Mouse (Mus musculus) kidney, postnatal 0 days (tissue): ENCODE measurements around the gene Arhgap45. TPM values are rescaled to one million over a fixed set of nuclear protein-coding genes. Genes with fewer than 3 reads are reported as not detected.
A peak's percentile ranks its signal among the peaks of the same experiment; 100 is the strongest.

Source experiments
- ATAC-seq: fragments of 200-750 bp; cut with Nextera tagmentation; replicated peaks from 2 replicates; pipeline ENCODE4 v1.8.0; 2017; ENCODE audit warnings: low read depth, moderate number of reproducible peaks, moderate TSS enrichment, moderate library complexity; ENCODE audit not compliant: low FRiP score
- DNase-seq: peaks from one replicate; pipeline ENCODE4 v3.0.0-alpha.2; 2016; ENCODE audit warnings: low spot score
- H3K27ac ChIP-seq: fragments of 300-500 bp; sonication (generic); 2 replicates; pipeline ENCODE4 v1.5.1; 2014; ENCODE audit warnings: mild to moderate bottlenecking
- H3K27me3 ChIP-seq: fragments of 300-500 bp; sonication (generic); 2 replicates; pipeline ENCODE4 v1.6.1; 2014; ENCODE audit warnings: low read length, mixed read lengths; ENCODE audit not compliant: insufficient read depth
- H3K36me3 ChIP-seq: fragments of 300-500 bp; sonication (generic); 2 replicates; pipeline ENCODE4 v1.6.1; 2014; ENCODE audit warnings: low read length, mixed read lengths; ENCODE audit not compliant: insufficient read depth
- H3K4me1 ChIP-seq: fragments of 300-500 bp; sonication (generic); replicated peaks from 2 replicates; pipeline ENCODE4 v1.6.1; 2014; ENCODE audit warnings: antibody characterized with exemption, low read length, mixed read lengths; ENCODE audit not compliant: insufficient read depth
- H3K4me2 ChIP-seq: fragments of 300-500 bp; sonication (generic); 2 replicates; pipeline ENCODE4 v1.6.1; 2014; ENCODE audit warnings: mild to moderate bottlenecking, low read length, moderate library complexity, mixed read lengths
- H3K4me3 ChIP-seq: fragments of 300-500 bp; sonication (generic); replicated peaks from 2 replicates; pipeline ENCODE4 v1.5.1; 2014; ENCODE audit warnings: low read depth, low read length
- H3K9ac ChIP-seq: fragments of 300-500 bp; sonication (generic); 2 replicates; pipeline ENCODE4 v1.6.1; 2014; ENCODE audit warnings: low read depth, low read length
- H3K9me3 ChIP-seq: fragments of 300-500 bp; sonication (generic); replicated peaks from 2 replicates; pipeline ENCODE4 v1.6.1; 2016; ENCODE audit warnings: low read length, inconsistent platforms, mixed read lengths
- CTCF ChIP-seq: IDR thresholded peaks from 2 replicates; pipeline ENCODE4 v1.5.1; 2016; ENCODE audit warnings: antibody characterized with exemption, low read depth, mild to moderate bottlenecking, moderate library complexity
- WGBS: fragments of 180-500 bp; shearing (Covaris S2); extraction: QIAGEN DNeasy Blood & Tissue Kit; methylation state at CpG from one replicate; pipeline ENCODE4 v1.1.7; 2014; 5-methylcytosine and 5-hydroxymethylcytosine counted together
- polyA plus RNA-seq: library from polyadenylated mRNA; unstranded; fragments of >200 nt; fragmentation: Nextera tagmentation; extraction: Ambion mirVana; gene quantifications from 2 replicates; pipeline ENCODE4 v1.2.1, GENCODE M21; 2015

Arhgap45 gene
- polyA plus RNA-seq, 1 experiment from 2014 or later: 4.0 TPM

GRCm38 (mm10) chr10:80017771-80018170 lies 1.3 kb downstream of the Arhgap45 start:
- H3K27ac ChIP-seq: no peak overlapping the region
- H3K4me3 ChIP-seq: no peak overlapping the region
- TF ChIP-seq CTCF: no peak
- WGBS: 83% methylated on average over 14 of the region's 14 CpGs
- ATAC-seq: no peak
- no peaks in the 10 kb centered on the region for H3K9me3 ChIP-seq
- H3K4me2 ChIP-seq: no peak overlapping the region
- H3K36me3 ChIP-seq: no peaks in the 10 kb centered on the region
- H3K4me1 ChIP-seq: peaks cover 8% of the 10 kb centered on the region; the same call in 1 of the 2 replicates
- no peak overlapping the region for H3K9ac ChIP-seq
- H3K27me3 ChIP-seq: 0 out of 2 replicates have a peak, but pooled peaks cover 9% of the 10 kb centered on the region
- DNase-seq: no peak

- Histone ChIP-seq H3K27me3 (0 out of 2 replicates have a peak, but pooled peaks cover 2% of the 10 kb centered on the region), H3K4me1 (peaks cover 8% of the 10 kb centered on the region; the same call in 1 of the 2 replicates), H3K4me2 (peak overlapping the region; percentile 2), H3K36me3 (no peaks in the 10 kb centered on the region), H3K9ac (0 out of 2 replicates have a peak overlapping the region, but pooled peaks have one; percentile 1), H3K9me3 (no peaks in the 10 kb centered on the region), H3K4me3 (no peak overlapping the region), H3K27ac (no peak overlapping the region)
- no peak for TF ChIP-seq CTCF
- no peak for DNase-seq
- ATAC-seq: peak; percentile 55
- 5% methylated on average over 15 of the region's 15 CpGs for WGBS
These were observed 2.4 kb downstream of the Arhgap45 start for GRCm38 (mm10) chr10:80018739-80019297.

- WGBS: 14% methylated on average over 20 of the region's 20 CpGs
- peak overlapping the region; percentile 35; the same call in 1 of the 2 replicates for H3K9ac ChIP-seq
- H3K27me3 ChIP-seq: no peaks in the 10 kb centered on the region
- peaks cover 8% of the 10 kb centered on the region; the same call in 1 of the 2 replicates for H3K4me1 ChIP-seq
- no peaks in the 10 kb centered on the region for H3K9me3 ChIP-seq
- H3K27ac ChIP-seq: no peak overlapping the region; the same call in 1 of the 2 replicates
- peak; percentile 45; the same call in 1 of the 2 replicates for ATAC-seq
- peak; percentile 68 for DNase-seq
- peak; percentile 30; the same call in 1 of the 2 replicates for TF ChIP-seq CTCF
- H3K36me3 ChIP-seq: no peaks in the 10 kb centered on the region
- peak overlapping the region; percentile 17 for H3K4me3 ChIP-seq
- H3K4me2 ChIP-seq: peak overlapping the region; percentile 46
These were observed 3.1 kb downstream of the Arhgap45 start for GRCm38 (mm10) chr10:80019471-80020131.

GRCm38 (mm10) chr10:80020191-80020590 lies 3.7 kb downstream of the Arhgap45 start:
- no peak for TF ChIP-seq CTCF
- H3K9ac ChIP-seq: peak overlapping the region; percentile 35; the same call in 1 of the 2 replicates
- peaks cover 8% of the 10 kb centered on the region; the same call in 1 of the 2 replicates for H3K4me1 ChIP-seq
- H3K36me3 ChIP-seq: no peaks in the 10 kb centered on the region
- H3K27ac ChIP-seq: no peak overlapping the region
- H3K4me3 ChIP-seq: peak overlapping the region; percentile 17
- H3K4me2 ChIP-seq: peak overlapping the region; percentile 46
- 44% methylated on average over 11 of the region's 11 CpGs for WGBS
- no peaks in the 10 kb centered on the region for H3K27me3 ChIP-seq
- no peak for ATAC-seq
- H3K9me3 ChIP-seq: no peaks in the 10 kb centered on the region
- no peak for DNase-seq

- Histone ChIP-seq H3K4me2 (no peak overlapping the region; the same call in 1 of the 2 replicates), H3K27ac (no peak overlapping the region), H3K9ac (peak overlapping the region; percentile 35; the same call in 1 of the 2 replicates), H3K9me3 (no peaks in the 10 kb centered on the region), H3K4me3 (no peak overlapping the region), H3K27me3 (no peaks in the 10 kb centered on the region), H3K36me3 (no peaks in the 10 kb centered on the region), H3K4me1 (peaks cover 8% of the 10 kb centered on the region; the same call in 1 of the 2 replicates)
- ATAC-seq (no peak), DNase-seq (no peak)
- TF ChIP-seq CTCF: peak; percentile 20; the same call in 1 of the 2 replicates
- 82% methylated on average over 18 of the region's 18 CpGs for WGBS
These were observed 4.3 kb downstream of the Arhgap45 start for GRCm38 (mm10) chr10:80020603-80021319.

- Histone ChIP-seq H3K4me3 (no peak overlapping the region), H3K36me3 (no peaks in the 10 kb centered on the region), H3K27me3 (no peaks in the 10 kb centered on the region), H3K9me3 (no peaks in the 10 kb centered on the region), H3K27ac (no peak overlapping the region), H3K9ac (no peak overlapping the region), H3K4me2 (no peak overlapping the region), H3K4me1 (peaks cover 8% of the 10 kb centered on the region; the same call in 1 of the 2 replicates)
- TF ChIP-seq CTCF: no peak
- ATAC-seq: no peak
- 91% methylated on average over 13 of the region's 13 CpGs for WGBS
- DNase-seq: no peak
These were observed 4.8 kb downstream of the Arhgap45 start for GRCm38 (mm10) chr10:80021320-80021641.
